Mouse (Mus musculus) stomach, embryonic 14.5 days (tissue): ENCODE measurements around the gene Gm20696. TPM values are rescaled to one million over a fixed set of nuclear protein-coding genes. Genes with fewer than 3 reads are reported as not detected.

Source experiments
- ATAC-seq: fragments of 200-750 bp; cut with Nextera tagmentation; 2 replicates; pipeline ENCODE4 v1.8.0; 2017; ENCODE audit warnings: low read depth, moderate TSS enrichment; ENCODE audit not compliant: insufficient number of reproducible peaks, insufficient read depth, low FRiP score
- H3K27ac ChIP-seq: fragments of 300-500 bp; sonication (generic); 2 replicates; pipeline ENCODE4 v1.5.1; 2014; ENCODE audit warnings: mild to moderate bottlenecking, low read length, moderate library complexity, mixed read lengths
- H3K27me3 ChIP-seq: fragments of 300-500 bp; sonication (generic); 2 replicates; pipeline ENCODE4 v1.6.1; 2014; ENCODE audit warnings: low read length, control low read depth, mixed read lengths; ENCODE audit not compliant: control insufficient read depth, insufficient read depth
- H3K36me3 ChIP-seq: fragments of 300-500 bp; sonication (generic); 2 replicates; pipeline ENCODE4 v1.6.1; 2014; ENCODE audit warnings: mild to moderate bottlenecking, control low read depth, low read length, moderate library complexity, mixed read lengths; ENCODE audit not compliant: control insufficient read depth, insufficient read depth
- H3K4me1 ChIP-seq: fragments of 300-500 bp; sonication (generic); 2 replicates; pipeline ENCODE4 v1.6.1; 2014; ENCODE audit warnings: low read length, control low read depth, mixed read lengths; ENCODE audit not compliant: control insufficient read depth, insufficient read depth
- H3K4me2 ChIP-seq: fragments of 300-500 bp; sonication (generic); replicated peaks from 2 replicates; pipeline ENCODE4 v1.6.1; 2014; ENCODE audit warnings: low read depth, low read length, control low read depth
- H3K4me3 ChIP-seq: fragments of 300-500 bp; sonication (generic); 2 replicates; pipeline ENCODE4 v1.5.1; 2014; ENCODE audit warnings: low read depth, low read length, control low read depth
- H3K9ac ChIP-seq: fragments of 300-500 bp; sonication (generic); replicated peaks from 2 replicates; pipeline ENCODE4 v1.6.1; 2014; ENCODE audit warnings: low read depth, mild to moderate bottlenecking, control low read depth, low read length, moderate library complexity, mixed read lengths
- H3K9me3 ChIP-seq: fragments of 300-500 bp; sonication (generic); 2 replicates; pipeline ENCODE4 v1.6.1; 2016; ENCODE audit warnings: low read depth, low read length, control low read depth; ENCODE audit not compliant: control insufficient read depth
- WGBS: fragments of 180-500 bp; shearing (Covaris S2); extraction: QIAGEN DNeasy Blood & Tissue Kit; methylation state at CpG from one replicate; pipeline ENCODE4 v1.1.7; 2014; 5-methylcytosine and 5-hydroxymethylcytosine counted together
- polyA plus RNA-seq: library from polyadenylated mRNA; unstranded; fragments of >200 nt; fragmentation: Nextera tagmentation; extraction: Ambion mirVana; gene quantifications from 2 replicates; pipeline ENCODE4 v1.2.1, GENCODE M21; 2014

The Gm20696 gene
- polyA plus RNA-seq, 1 experiment from 2014 or later, result 7.0 TPM

DNA sequence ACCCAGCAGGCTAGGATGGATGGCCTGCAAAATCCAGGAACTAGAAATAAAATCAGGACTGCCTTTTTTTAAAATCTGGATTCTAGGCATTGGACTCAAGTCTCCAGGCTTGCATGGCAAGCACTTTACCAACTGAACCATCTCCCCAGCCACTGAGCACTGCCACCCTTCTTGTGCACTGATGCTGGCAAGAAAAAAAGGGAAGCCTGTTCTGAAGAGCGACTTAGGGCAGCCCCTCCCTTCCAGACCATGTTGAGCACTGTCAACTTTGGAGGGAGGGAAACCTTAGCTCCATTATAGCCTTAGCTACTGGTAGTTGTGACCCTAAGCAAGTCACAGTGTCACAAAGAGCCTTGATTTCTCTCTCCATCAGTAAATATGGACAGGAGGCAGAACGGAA lies 308.7 kb downstream of the Gm20696 start:
- no peaks in the 10 kb centered on the region for H3K27me3 ChIP-seq
- H3K4me1 ChIP-seq, result no peaks in the 10 kb centered on the region; the same call in 1 of the 2 replicates
- 84% methylated on average over 2 of the region's 2 CpGs for WGBS
- H3K4me2 ChIP-seq, result no peak overlapping the region
- no peaks in the 10 kb centered on the region for H3K9me3 ChIP-seq
- H3K27ac ChIP-seq, result no peak overlapping the region
- ATAC-seq, result no peak
- no peaks in the 10 kb centered on the region for H3K36me3 ChIP-seq
- H3K4me3 ChIP-seq, result no peak overlapping the region
- no peak overlapping the region for H3K9ac ChIP-seq

DNA sequence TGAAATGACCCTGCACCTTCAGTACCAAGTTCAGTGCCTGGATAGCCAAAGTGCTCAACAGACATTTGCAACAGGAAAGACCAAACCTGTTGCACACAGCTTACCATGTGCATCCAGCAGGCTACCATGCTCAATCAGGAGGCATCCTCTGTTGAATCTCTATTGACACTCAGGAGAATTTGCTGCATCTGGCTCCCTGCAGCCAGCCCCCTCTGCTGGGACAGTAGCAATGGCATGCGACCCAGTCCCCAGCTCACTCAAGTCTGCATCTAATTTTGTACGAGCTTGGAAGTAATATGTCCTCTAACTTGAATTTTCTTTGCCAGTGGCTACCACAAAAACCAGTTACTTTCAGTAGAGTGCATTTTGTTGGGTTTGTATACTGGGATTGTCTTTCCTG lies 312.3 kb downstream of the Gm20696 start:
- no peak for ATAC-seq
- H3K4me3 ChIP-seq, result no peak overlapping the region
- H3K36me3 ChIP-seq, result no peaks in the 10 kb centered on the region
- no peak overlapping the region for H3K9ac ChIP-seq
- no peak overlapping the region for H3K27ac ChIP-seq
- no peaks in the 10 kb centered on the region for H3K27me3 ChIP-seq
- no peaks in the 10 kb centered on the region for H3K9me3 ChIP-seq
- 75% methylated on average over 2 of the region's 2 CpGs for WGBS
- no peak overlapping the region for H3K4me2 ChIP-seq
- no peaks in the 10 kb centered on the region; the same call in 1 of the 2 replicates for H3K4me1 ChIP-seq

DNA sequence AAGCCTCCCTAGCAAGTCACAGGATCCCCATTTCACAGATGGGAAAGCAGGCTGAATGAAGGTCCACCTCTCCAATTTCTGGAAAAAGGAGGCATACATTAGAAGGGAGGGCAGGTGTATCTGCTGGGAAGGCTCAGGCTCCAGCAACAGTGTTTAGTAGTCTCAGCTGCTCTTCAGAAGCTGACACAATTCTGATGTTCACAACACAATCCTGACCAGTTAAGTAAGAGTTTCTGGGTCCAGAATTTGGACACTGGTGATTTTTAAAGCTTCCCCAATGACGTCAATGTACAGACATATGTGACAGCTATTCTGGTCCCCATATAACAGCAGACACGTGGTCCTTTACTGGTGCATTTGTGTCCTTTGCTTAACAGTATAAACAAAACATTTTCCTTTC lies 313.2 kb downstream of the Gm20696 start:
- H3K27ac ChIP-seq, result no peak overlapping the region
- WGBS, result 57% methylated on average over 2 of the region's 2 CpGs
- H3K9me3 ChIP-seq, result no peaks in the 10 kb centered on the region
- no peaks in the 10 kb centered on the region for H3K36me3 ChIP-seq
- H3K4me3 ChIP-seq, result no peak overlapping the region
- no peak for ATAC-seq
- H3K4me2 ChIP-seq, result no peak overlapping the region
- no peaks in the 10 kb centered on the region; the same call in 1 of the 2 replicates for H3K4me1 ChIP-seq
- H3K27me3 ChIP-seq, result no peaks in the 10 kb centered on the region
- no peak overlapping the region for H3K9ac ChIP-seq

DNA sequence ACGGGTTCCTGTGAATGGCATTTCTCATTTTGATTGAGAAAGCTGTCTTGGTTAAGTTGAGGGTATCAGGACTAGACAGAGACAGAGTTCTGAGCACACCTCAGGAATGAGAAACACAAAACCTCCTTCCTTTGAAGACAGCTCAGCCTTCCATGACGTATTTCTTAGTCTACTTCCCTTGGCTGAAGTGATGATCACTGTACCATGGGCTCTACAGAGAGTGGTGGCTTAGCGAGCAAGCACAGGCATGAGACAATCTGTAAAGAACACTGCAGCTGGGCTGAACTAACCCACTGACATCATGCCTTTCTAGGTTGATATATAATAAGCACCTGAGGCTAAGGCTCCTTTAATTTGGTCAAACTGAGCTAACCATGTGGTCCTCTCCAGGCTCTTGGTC lies 316.0 kb downstream of the Gm20696 start:
- H3K4me3 ChIP-seq, result no peak overlapping the region
- ATAC-seq, result no peak
- H3K27ac ChIP-seq, result no peak overlapping the region
- H3K27me3 ChIP-seq, result no peaks in the 10 kb centered on the region
- WGBS, result 45% methylated on average over 3 of the region's 3 CpGs
- no peaks in the 10 kb centered on the region; the same call in 1 of the 2 replicates for H3K4me1 ChIP-seq
- H3K4me2 ChIP-seq, result no peak overlapping the region
- no peak overlapping the region for H3K9ac ChIP-seq
- no peaks in the 10 kb centered on the region for H3K36me3 ChIP-seq
- no peaks in the 10 kb centered on the region for H3K9me3 ChIP-seq

DNA sequence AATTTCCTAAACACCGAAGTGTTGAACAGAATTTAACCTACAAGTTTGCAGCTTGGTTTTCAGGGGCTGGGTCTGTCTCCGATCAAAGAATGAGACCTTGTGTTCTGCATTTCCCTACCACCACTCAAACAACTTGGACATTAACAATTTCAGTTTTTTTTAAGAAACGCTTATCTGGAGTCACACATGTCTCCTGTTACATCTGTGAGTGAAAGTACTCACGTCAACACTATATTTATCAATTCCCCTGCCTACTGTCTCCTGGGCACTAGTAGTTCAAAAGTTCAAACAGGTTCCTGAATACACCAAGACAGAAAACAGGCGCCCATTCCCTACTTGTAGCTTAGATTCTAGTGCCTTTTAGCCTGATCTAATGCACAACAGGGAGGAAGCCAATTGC lies 316.4 kb downstream of the Gm20696 start:
- no peak overlapping the region for H3K4me2 ChIP-seq
- H3K27me3 ChIP-seq, result no peaks in the 10 kb centered on the region
- WGBS, result 34% methylated on average over 5 of the region's 5 CpGs
- no peak overlapping the region for H3K9ac ChIP-seq
- H3K4me3 ChIP-seq, result no peak overlapping the region
- H3K27ac ChIP-seq, result no peak overlapping the region
- H3K4me1 ChIP-seq, result no peaks in the 10 kb centered on the region; the same call in 1 of the 2 replicates
- ATAC-seq, result no peak
- H3K36me3 ChIP-seq, result no peaks in the 10 kb centered on the region
- no peaks in the 10 kb centered on the region for H3K9me3 ChIP-seq

DNA sequence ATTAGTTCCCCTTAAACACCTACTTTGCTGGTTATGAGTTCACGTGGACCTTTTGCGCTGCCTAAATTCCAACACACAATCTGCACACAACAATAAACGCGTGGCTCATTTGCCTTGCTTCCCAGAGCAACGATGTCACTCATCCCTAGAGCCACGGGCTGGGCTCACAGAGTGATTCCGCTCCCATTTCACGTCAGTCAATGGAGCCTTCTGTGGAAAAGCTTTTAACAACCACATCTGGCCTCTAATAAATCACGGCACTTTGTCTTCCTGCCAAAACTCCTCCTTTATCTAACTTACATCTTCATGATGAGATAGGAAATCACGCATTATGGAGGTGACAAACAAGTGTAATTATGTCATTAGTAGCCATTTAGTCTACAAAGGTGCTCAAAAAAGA lies 318.8 kb downstream of the Gm20696 start:
- H3K4me3 ChIP-seq, result no peak overlapping the region
- no peak overlapping the region for H3K9ac ChIP-seq
- H3K36me3 ChIP-seq, result no peaks in the 10 kb centered on the region
- ATAC-seq, result no peak
- WGBS, result 39% methylated on average over 10 of the region's 10 CpGs
- no peak overlapping the region for H3K27ac ChIP-seq
- H3K9me3 ChIP-seq, result no peaks in the 10 kb centered on the region
- no peak overlapping the region for H3K4me2 ChIP-seq
- H3K27me3 ChIP-seq, result no peaks in the 10 kb centered on the region
- no peaks in the 10 kb centered on the region for H3K4me1 ChIP-seq

DNA sequence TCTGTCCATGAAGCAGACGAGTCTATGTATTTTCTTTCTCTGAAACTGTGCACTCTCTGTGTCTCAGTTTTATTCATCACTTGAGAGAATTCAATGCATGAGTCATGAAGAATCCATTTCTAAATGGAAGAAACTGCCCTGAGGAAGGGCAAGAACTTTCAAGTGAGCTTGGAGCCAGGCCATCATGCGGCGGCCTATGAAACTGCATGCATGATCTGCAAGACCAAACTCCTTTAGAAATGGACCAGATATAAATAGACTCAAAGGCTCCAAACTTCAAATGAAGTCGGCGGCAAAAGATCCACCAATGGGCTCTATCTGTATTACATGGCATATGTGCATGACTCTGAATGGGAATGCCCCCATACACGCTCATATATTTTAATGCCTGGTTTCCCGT lies 321.6 kb downstream of the Gm20696 start:
- no peaks in the 10 kb centered on the region for H3K9me3 ChIP-seq
- H3K4me2 ChIP-seq, result no peak overlapping the region
- H3K27me3 ChIP-seq, result no peaks in the 10 kb centered on the region
- no peak overlapping the region for H3K27ac ChIP-seq
- H3K9ac ChIP-seq, result no peak overlapping the region
- no peaks in the 10 kb centered on the region for H3K36me3 ChIP-seq
- no peak overlapping the region for H3K4me3 ChIP-seq
- no peaks in the 10 kb centered on the region for H3K4me1 ChIP-seq
- ATAC-seq, result no peak
- 95% methylated on average over 7 of the region's 7 CpGs for WGBS

DNA sequence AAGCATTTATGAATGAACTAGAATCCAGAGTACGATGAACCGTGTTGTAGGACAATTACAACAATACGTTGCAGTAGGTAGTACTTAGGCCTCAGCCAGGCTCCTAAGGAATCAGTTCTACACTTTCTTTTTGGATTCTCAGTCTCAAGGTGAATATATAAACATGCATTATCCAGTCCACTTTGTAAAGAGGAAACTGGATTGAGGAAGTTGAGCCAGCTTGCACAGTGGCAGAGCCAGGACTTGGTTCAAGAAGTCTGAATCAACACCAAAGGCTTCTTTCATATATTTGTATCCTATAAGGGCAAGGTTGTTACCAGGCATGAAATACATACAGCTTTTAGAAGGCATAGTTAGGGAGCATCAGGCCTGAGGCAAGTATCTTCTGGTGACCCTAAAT lies 322.2 kb downstream of the Gm20696 start:
- 81% methylated on average over 3 of the region's 3 CpGs for WGBS
- no peaks in the 10 kb centered on the region for H3K4me1 ChIP-seq

DNA sequence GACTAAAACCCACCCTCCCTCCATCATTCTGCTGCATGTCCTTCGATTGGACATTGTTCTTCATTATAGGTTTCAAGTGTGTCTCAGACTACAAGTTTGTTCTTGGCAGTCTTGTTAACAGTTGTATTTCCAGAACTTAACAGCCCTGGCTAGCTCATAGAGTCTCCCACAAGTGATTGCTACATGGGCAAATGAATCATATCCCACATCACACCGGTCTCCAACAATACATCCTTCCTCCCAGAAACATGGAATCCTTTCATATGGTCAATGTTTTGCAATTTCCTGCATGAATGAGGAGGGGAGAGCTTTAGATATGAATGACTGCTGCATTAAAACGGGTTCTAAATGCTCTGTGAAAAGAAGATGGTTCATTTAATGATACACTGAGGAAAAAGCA lies 322.8 kb downstream of the Gm20696 start:
- Histone ChIP-seq H3K27ac (no peak overlapping the region), H3K4me2 (no peak overlapping the region), H3K36me3 (no peaks in the 10 kb centered on the region), H3K9me3 (no peaks in the 10 kb centered on the region), H3K4me3 (no peak overlapping the region), H3K4me1 (no peaks in the 10 kb centered on the region; the same call in 1 of the 2 replicates), H3K9ac (no peak overlapping the region), H3K27me3 (no peaks in the 10 kb centered on the region)
- no peak for ATAC-seq
- 80% methylated on average over 3 of the region's 3 CpGs for WGBS

More for the DNA sequence above, 322.2 kb downstream of the Gm20696 start:
- no peaks in the 10 kb centered on the region for H3K36me3 ChIP-seq
- H3K9me3 ChIP-seq, result no peaks in the 10 kb centered on the region
- H3K27me3 ChIP-seq, result no peaks in the 10 kb centered on the region
- H3K9ac ChIP-seq, result no peak overlapping the region
- no peak overlapping the region for H3K27ac ChIP-seq
- H3K4me2 ChIP-seq, result no peak overlapping the region
- no peak overlapping the region for H3K4me3 ChIP-seq
- ATAC-seq, result no peak
